Comparison of ENCODE assay signal across 12 mouse cellular contexts in the genomic region with DNA sequence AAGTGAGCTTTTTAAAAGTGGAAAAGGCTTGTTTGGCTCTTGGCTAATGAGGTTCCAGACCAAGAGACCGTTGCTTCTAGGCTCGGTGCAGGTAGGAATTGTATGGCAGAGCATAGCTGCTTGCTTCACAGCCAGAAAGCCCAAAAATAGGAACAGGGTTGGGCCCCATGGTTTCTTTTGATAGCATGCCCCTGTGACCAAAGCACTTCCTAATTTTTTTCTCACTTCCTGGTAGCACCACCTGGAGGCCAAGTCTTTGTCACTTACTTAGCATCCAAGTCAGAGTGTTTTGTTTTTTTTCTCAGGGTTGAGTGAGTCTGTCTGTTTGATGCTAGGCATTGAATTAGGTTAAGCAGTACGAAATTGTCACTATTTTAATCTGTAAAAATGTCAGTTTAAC. TPM values are rescaled to one million over a fixed set of nuclear protein-coding genes. Genes with fewer than 3 reads are reported as not detected.
DNase-seq lines count a peak whose midpoint lies in the region; ATAC-seq and TF ChIP-seq lines count a peak whose summit lies in the region.
"Had no signal": no experiment of that assay in that cellular context is flagged by ENCODE, and none has a peak within 500 bp of the region (broad histone marks: within the 10 kb centered on the region; RNA-seq: fewer than 3 reads in every experiment).

No protein-coding gene starts in this region.

- TF ChIP-seq POLR2A in heart, adult 2 months (IDR thresholded peaks at IDR 0.05; ENCODE audit: insufficient read depth, low read depth, low read length): no peak

- H3K4me2 ChIP-seq in intestine, embryonic 16.5 days (ENCODE audit: low read depth, low read length): no peak overlapping the region

- H3K9ac ChIP-seq in heart, adult 2 months (ENCODE audit: low read depth, low read length): no peak overlapping the region
- no peak overlapping the region for H3K9ac ChIP-seq in intestine, embryonic 16.5 days (ENCODE audit: low read depth, low read length)

- intact Hi-C loops in heart, adult 2 months (cut with DNase I): loop anchor here (5.0 kb wide), 1 partner anchor 39 kb away; the partner anchor contains the start of gene Ccm2

- 27% methylated on average over 3 of the region's 3 CpGs for WGBS in heart, adult 2 months
- 87% methylated on average over 3 of the region's 3 CpGs for WGBS in intestine, embryonic 16.5 days

- peak overlapping the region; percentile 26; the same call in 1 of the 2 replicates for H3K27ac ChIP-seq in heart, adult 2 months
- peak overlapping the region; percentile 73; the same call in 1 of the 2 replicates for H3K27ac ChIP-seq in intestine, embryonic 16.5 days (ENCODE audit: low read length)

- H3K9me3 ChIP-seq in intestine, embryonic 16.5 days (ENCODE audit: control insufficient read depth, low read length): no peaks in the 10 kb centered on the region

- TF ChIP-seq CTCF in heart, adult 2 months (IDR thresholded peaks at IDR 0.05): peak; percentile 60

- H3K4me1 ChIP-seq in heart, adult 2 months (ENCODE audit: control insufficient read depth, insufficient read depth, low read length): peaks cover 6% of the 10 kb centered on the region
- H3K4me1 ChIP-seq in intestine, embryonic 16.5 days (ENCODE audit: control insufficient read depth, insufficient read depth, low read length): no peaks in the 10 kb centered on the region; the same call in 1 of the 2 replicates

- H3K4me3 ChIP-seq in heart, adult 2 months: no peak overlapping the region
- no peak overlapping the region for H3K4me3 ChIP-seq in intestine, embryonic 16.5 days (ENCODE audit: low read length)
- H3K4me3 ChIP-seq: myocyte had no signal

- DNase-seq in heart, adult 2 months: no peak
- no peak for DNase-seq in heart, adult 9 months (ENCODE audit: low spot score in 2 of 2)
- peak; percentile 84 to 87 for DNase-seq in spleen, postnatal 36 days (ENCODE audit: low spot score in 2 of 2)
- DNase-seq in spleen, adult 12 weeks (ENCODE audit: low spot score): no peak
- DNase-seq in urinary bladder, postnatal 10 days (ENCODE audit: low spot score): no peak
- no peak for DNase-seq in urinary bladder, adult 18-20 months (ENCODE audit: low spot score in 2 of 2)
- no peak for DNase-seq in right cerebral cortex, postnatal 25 days
- DNase-seq: kidney, postnatal 25 days had no signal

- H3K79me2 ChIP-seq in heart, adult 2 months (replicated peaks; ENCODE audit: control insufficient read depth, insufficient read depth, low read length): no peaks in the 10 kb centered on the region

- TF ChIP-seq EP300 in heart, adult 2 months (IDR thresholded peaks at IDR 0.05; ENCODE audit: insufficient read depth, low read depth, low read length): no peak

- no peaks in the 10 kb centered on the region for H3K27me3 ChIP-seq in heart, adult 2 months (ENCODE audit: control insufficient read depth, insufficient read depth, low read length)
- no peaks in the 10 kb centered on the region for H3K27me3 ChIP-seq in intestine, embryonic 16.5 days (replicated peaks; ENCODE audit: control insufficient read depth, insufficient read depth, low read length)

- H3K36me3 ChIP-seq in heart, adult 2 months (ENCODE audit: control insufficient read depth, insufficient read depth, low read length): peaks cover 4% of the 10 kb centered on the region; the same call in 1 of the 2 replicates
- H3K36me3 ChIP-seq in intestine, embryonic 16.5 days (ENCODE audit: control insufficient read depth, insufficient read depth, low read length): peaks cover 26% of the 10 kb centered on the region

- ATAC-seq in intestine, embryonic 16.5 days: no peak

RNA-seq across cellular contexts. Expression of gene Nacad, which starts 19.2 kb away (rescaled TPM):
- total RNA-seq in heart, adult 2 months (2021): under 1 TPM; 0.23 to 0.52 TPM
- polyA plus RNA-seq in heart, adult 2 months (2012; rRNA removed): 0.67 and 1.4 TPM in 2 replicates
- 5.5 and 7.1 TPM in 2 replicates for polyA plus RNA-seq in intestine, embryonic 16.5 days (2015; fragmentation: Nextera tagmentation; extraction: Ambion mirVana)

RNA-seq across cellular contexts. Expression of gene Tbrg4, which starts 39.2 kb away (rescaled TPM):
- 10 to 100 TPM; 85.1 to 95.8 TPM for total RNA-seq in heart, adult 2 months (2021)
- 110 and 131 TPM in 2 replicates for polyA plus RNA-seq in heart, adult 2 months (2012; rRNA removed)
- 64.0 and 64.2 TPM in 2 replicates for polyA plus RNA-seq in intestine, embryonic 16.5 days (2015; fragmentation: Nextera tagmentation; extraction: Ambion mirVana)

RNA-seq across cellular contexts. Expression of gene Ccm2, which starts 40.0 kb away (rescaled TPM):
- 10 to 100 TPM; 25.6 to 28.5 TPM for total RNA-seq in heart, adult 2 months (2021)
- polyA plus RNA-seq in heart, adult 2 months (2012; rRNA removed): 47.8 and 54.1 TPM in 2 replicates
- polyA plus RNA-seq in intestine, embryonic 16.5 days (2015; fragmentation: Nextera tagmentation; extraction: Ambion mirVana): 67.7 and 69.9 TPM in 2 replicates

RNA-seq across cellular contexts. Expression of gene Wap, which starts 51.8 kb away (rescaled TPM):
- total RNA-seq in heart, adult 2 months (2021): not detected
- polyA plus RNA-seq in heart, adult 2 months (2012; rRNA removed): not detected in 2 replicates
- polyA plus RNA-seq in intestine, embryonic 16.5 days (2015; fragmentation: Nextera tagmentation; extraction: Ambion mirVana): not detected in 2 replicates
- total RNA-seq: heart, adult 18-20 months; liver, adult 2 months had no signal
- polyA plus RNA-seq: liver, adult 2 months; myocyte had no signal

Comparison
In these comparisons a context has a peak if more than half of its experiments do, and no peak if none do; other contexts are left out.
1. DNase-seq: peak in spleen, postnatal 36 days (2 of 2); none in heart, adult 2 months (0 of 2), heart, adult 9 months (0 of 2), spleen, adult 12 weeks (single experiment), urinary bladder, postnatal 10 days (single experiment), urinary bladder, adult 18-20 months (0 of 2) and right cerebral cortex, postnatal 25 days (single experiment).